Mouse (Mus musculus) forebrain, embryonic 13.5 days (tissue): ENCODE results near the gene Epb41l2. TPM values are rescaled to one million over a fixed set of nuclear protein-coding genes. Genes with fewer than 3 reads are reported as not detected.

Source experiments
- ATAC-seq: fragments of 200-750 bp; cut with Nextera tagmentation; 2 replicates; pipeline ENCODE4 v1.8.0; 2017
- H3K27ac ChIP-seq: fragments of 300-500 bp; sonication (generic); 2 replicates; pipeline ENCODE4 v1.5.1; 2015; ENCODE audit warnings: inconsistent platforms, mild to moderate bottlenecking, moderate library complexity
- H3K27me3 ChIP-seq: fragments of 300-500 bp; sonication (generic); 2 replicates; pipeline ENCODE4 v1.6.1; 2015; ENCODE audit warnings: mild to moderate bottlenecking, inconsistent platforms
- H3K36me3 ChIP-seq: fragments of 300-500 bp; sonication (generic); 2 replicates; pipeline ENCODE4 v1.6.1; 2015; ENCODE audit warnings: mild to moderate bottlenecking, inconsistent platforms; ENCODE audit not compliant: poor library complexity, severe bottlenecking
- H3K4me1 ChIP-seq: fragments of 300-500 bp; sonication (generic); 2 replicates; pipeline ENCODE4 v1.6.1; 2015; ENCODE audit warnings: inconsistent platforms
- H3K4me2 ChIP-seq: fragments of 300-500 bp; sonication (generic); 2 replicates; pipeline ENCODE4 v1.6.1; 2015; ENCODE audit warnings: inconsistent platforms, mild to moderate bottlenecking, moderate library complexity
- H3K4me3 ChIP-seq: fragments of 300-500 bp; sonication (generic); 2 replicates; pipeline ENCODE4 v1.5.1; 2015; ENCODE audit warnings: mild to moderate bottlenecking, inconsistent platforms
- H3K9ac ChIP-seq: fragments of 300-500 bp; sonication (generic); 2 replicates; pipeline ENCODE4 v1.6.1; 2015; ENCODE audit warnings: mild to moderate bottlenecking, inconsistent platforms
- H3K9me3 ChIP-seq: fragments of 300-500 bp; sonication (generic); replicated peaks from 2 replicates; pipeline ENCODE4 v1.6.1; 2016; ENCODE audit warnings: inconsistent platforms
- WGBS: fragments of 180-500 bp; shearing (Covaris S2); methylation state at CpG from one replicate; pipeline ENCODE4 v1.1.7; 2015; 5-methylcytosine and 5-hydroxymethylcytosine counted together
- polyA plus RNA-seq: library from polyadenylated mRNA; unstranded; fragments of >200 nt; fragmentation: Nextera tagmentation; extraction: Ambion mirVana; gene quantifications from 2 replicates; pipeline ENCODE4 v1.2.1, GENCODE M21; 2015

The Epb41l2 gene
- polyA plus RNA-seq, 1 experiment from 2014 or later, result 22.7 TPM

DNA sequence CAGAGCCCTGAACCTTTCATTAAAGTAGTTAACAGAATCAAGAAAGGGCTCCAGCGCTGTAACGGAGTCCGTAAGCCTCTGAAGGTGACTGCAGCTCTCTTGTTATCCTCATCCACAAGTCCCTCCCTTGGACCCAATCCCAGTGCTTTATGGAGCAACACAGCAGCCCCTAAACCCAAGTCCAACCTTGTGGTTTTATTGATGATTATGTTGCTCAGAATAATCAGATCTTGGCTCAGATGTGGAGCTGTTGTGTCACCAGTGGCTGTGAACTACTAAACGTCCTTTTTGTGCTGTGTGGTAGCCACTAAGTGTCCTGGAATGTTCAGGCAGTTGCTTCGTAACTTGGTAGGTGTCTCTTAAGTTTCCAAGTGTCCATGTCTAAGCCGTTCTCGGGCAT lies 33.2 kb downstream of the Epb41l2 start:
- Histone ChIP-seq H3K9ac (no peak overlapping the region), H3K27me3 (no peaks in the 10 kb centered on the region), H3K36me3 (no peaks in the 10 kb centered on the region), H3K4me2 (no peak overlapping the region), H3K27ac (no peak overlapping the region), H3K4me3 (no peak overlapping the region), H3K4me1 (no peaks in the 10 kb centered on the region), H3K9me3 (no peaks in the 10 kb centered on the region)
- 84% methylated on average over 7 of the region's 7 CpGs for WGBS
- ATAC-seq, result no peak

DNA sequence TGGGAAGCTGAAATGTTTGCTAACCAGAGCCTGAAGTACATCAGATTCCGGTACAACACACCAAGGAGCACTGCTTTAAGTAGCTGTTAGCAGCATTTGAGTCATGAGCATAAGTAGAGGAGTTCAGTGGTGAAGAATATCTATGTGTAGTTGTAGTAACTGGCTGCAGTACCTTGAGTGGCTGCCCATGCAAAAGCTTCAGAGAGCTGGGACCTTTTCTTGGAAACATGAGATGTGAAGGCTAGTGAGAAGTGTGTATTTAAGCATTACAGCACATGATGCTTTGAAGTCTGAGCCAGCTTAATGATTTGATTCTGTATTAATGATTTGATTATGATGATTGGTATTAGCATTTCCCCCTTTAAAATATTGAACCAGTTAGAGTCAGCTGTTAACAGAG lies 34.1 kb downstream of the Epb41l2 start:
- no peaks in the 10 kb centered on the region for H3K4me1 ChIP-seq
- ATAC-seq, result no peak
- H3K9ac ChIP-seq, result no peak overlapping the region
- H3K4me2 ChIP-seq, result no peak overlapping the region
- H3K4me3 ChIP-seq, result no peak overlapping the region
- no peaks in the 10 kb centered on the region for H3K36me3 ChIP-seq
- WGBS, result 94% methylated on average over 1 of the region's 1 CpGs
- no peaks in the 10 kb centered on the region for H3K9me3 ChIP-seq
- no peaks in the 10 kb centered on the region for H3K27me3 ChIP-seq
- H3K27ac ChIP-seq, result no peak overlapping the region

DNA sequence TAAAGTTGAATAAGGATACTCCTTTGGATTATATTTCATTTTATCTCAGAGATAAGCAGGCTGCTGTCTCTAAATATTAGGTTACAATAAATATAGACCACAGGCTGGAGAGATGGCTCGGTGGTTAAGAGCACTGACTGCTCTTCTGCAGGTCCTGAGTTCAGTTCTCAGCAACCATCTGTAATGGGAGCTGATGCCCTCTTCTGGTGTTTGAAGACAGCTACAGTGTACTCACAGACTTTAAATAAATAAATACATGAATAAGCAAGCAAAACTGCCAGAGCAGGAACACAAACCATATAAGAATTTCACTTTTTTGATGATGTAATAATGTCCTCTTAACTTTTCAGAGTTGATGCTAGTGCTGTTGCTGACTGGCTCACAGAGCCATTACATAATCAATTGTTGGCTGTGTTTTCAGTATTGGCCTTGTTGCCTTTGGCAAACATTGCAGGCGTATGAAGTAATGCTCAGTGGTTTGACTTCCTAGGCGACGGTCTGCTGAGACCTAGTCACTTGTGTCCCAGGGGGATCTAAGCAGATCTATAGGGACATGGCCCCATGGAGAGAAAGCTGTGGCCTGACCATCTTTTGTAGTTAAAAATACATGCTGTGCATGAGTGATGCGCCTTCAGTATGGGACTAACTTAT lies 35.8 kb downstream of the Epb41l2 start:
- ATAC-seq, result no peak
- H3K4me3 ChIP-seq, result no peak overlapping the region

DNA sequence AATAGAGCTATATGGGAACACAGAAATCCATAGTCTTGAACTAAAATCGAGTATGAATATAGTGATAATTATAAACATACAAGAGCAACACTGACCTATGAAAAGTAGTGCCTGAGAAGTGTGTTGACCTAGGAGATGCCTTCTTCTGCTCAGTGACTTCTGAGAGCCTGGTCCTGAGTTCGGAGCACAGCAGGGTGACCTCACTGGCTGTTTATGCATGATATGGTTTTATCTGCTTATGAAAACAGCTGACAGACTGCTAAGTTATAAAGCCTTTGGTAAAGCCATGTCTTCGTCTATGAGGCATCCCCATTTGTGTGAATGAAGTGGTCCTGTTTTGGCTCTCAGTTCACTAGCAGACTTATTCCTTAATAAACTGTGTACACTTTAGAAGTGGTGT lies 37.3 kb downstream of the Epb41l2 start:
- no peak overlapping the region for H3K4me2 ChIP-seq
- no peaks in the 10 kb centered on the region for H3K9me3 ChIP-seq

More for the DNA sequence above, 35.8 kb downstream of the Epb41l2 start:
- Histone ChIP-seq H3K9me3 (no peaks in the 10 kb centered on the region), H3K36me3 (no peaks in the 10 kb centered on the region), H3K4me2 (no peak overlapping the region), H3K27me3 (no peaks in the 10 kb centered on the region), H3K4me1 (peaks cover 6% of the 10 kb centered on the region), H3K9ac (no peak overlapping the region), H3K27ac (no peak overlapping the region)
- WGBS, result 81% methylated on average over 5 of the region's 5 CpGs

DNA sequence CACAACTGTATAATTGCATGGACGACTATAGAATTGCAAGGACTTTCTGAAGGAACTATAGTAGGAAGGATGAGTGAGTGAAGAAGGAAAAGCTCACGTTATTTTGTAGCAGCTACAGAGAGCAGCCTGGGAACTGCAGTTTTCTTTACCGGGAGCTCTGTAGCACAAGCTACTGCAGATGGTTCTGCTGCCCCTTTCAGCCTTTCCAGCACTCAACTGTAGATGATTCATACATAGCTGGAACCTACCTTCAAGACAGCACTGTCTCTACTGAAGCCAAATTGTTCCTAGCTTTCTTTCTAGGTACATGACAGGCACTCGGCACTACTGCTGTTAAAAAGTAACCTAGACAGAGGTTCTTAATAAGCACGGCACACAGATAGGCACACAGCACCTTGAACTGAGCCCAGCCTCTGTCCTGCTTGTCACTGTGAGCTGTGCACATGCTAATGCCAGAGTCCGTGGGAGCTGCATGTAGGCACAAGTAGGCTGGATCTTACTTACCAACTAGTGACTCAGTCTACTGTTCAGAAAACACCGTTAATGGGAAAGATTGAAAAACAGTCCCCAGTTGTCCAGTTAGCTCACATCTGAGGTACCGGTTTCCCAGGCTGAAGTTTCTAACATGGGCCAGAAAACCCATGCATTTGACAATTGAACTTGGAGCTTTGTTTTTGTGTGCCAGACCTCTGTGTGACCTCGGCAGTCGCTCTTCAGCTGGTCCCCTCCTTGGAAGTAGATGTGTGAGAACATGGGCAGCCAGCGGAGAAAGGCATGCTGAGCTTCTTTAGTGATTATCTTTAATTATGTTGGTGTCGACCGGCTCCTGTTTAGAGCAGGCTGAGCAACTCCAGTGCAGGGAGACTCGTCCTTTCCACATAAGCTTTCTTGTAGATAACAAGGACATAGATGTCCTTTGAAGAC lies 38.4 kb downstream of the Epb41l2 start:
- WGBS, result 53% methylated on average over 14 of the region's 14 CpGs

More for the DNA sequence above, 37.3 kb downstream of the Epb41l2 start:
- WGBS, result 86% methylated on average over 3 of the region's 3 CpGs
- no peaks in the 10 kb centered on the region for H3K27me3 ChIP-seq
- H3K36me3 ChIP-seq, result no peaks in the 10 kb centered on the region
- no peak overlapping the region for H3K4me3 ChIP-seq
- ATAC-seq, result no peak
- no peak overlapping the region for H3K27ac ChIP-seq
- no peak overlapping the region for H3K9ac ChIP-seq
- peaks cover 6% of the 10 kb centered on the region for H3K4me1 ChIP-seq

DNA sequence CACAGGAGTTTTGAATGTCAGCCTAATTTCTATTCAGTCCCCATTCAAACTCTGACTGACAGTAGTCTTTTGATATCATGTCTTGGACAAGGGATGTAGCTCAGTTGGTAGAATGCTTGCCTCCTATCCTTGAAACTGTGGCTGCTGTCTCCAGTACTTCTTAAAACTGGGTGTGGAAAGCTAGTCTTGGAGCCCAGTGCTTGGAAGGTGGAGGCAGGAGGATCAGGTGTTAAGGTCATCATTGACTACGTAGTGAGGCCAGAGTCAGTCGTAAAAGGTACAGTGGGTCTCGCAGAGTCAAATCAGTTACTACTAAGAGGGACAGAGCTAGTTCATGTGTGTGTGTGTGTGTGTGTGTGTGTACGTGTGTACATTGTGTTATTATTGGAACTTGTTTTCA lies 39.4 kb downstream of the Epb41l2 start:
- no peak overlapping the region for H3K27ac ChIP-seq
- 95% methylated on average over 4 of the region's 4 CpGs for WGBS
- H3K4me2 ChIP-seq, result no peak overlapping the region

More for the DNA sequence above, 38.4 kb downstream of the Epb41l2 start:
- Histone ChIP-seq H3K36me3 (no peaks in the 10 kb centered on the region), H3K27ac (no peak overlapping the region), H3K4me2 (no peak overlapping the region), H3K9me3 (no peaks in the 10 kb centered on the region), H3K4me3 (no peak overlapping the region), H3K9ac (no peak overlapping the region), H3K27me3 (no peaks in the 10 kb centered on the region), H3K4me1 (peaks cover 6% of the 10 kb centered on the region)
- ATAC-seq, result no peak

DNA sequence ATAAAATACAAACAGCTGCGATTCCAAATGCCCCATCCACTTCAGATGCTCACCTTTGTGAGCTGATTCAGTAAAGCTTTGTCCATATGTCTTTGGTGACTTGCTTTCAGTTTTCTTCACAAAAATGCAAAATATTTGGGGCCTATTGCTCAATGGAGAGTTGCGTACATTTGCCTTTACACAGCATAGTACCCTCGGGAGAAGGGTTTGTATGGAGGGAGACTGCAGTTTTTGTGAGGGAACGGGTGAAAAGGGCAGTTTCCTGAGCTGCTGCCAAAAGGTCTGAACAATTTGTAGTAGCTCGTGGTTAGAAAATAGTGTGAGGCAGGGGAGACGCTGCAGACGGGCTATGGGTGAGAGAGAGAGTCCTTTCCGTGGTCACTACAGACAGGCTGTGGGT lies 40.5 kb downstream of the Epb41l2 start:
- Histone ChIP-seq H3K9me3 (no peaks in the 10 kb centered on the region), H3K9ac (no peak overlapping the region), H3K4me3 (no peak overlapping the region), H3K4me2 (no peak overlapping the region), H3K27ac (no peak overlapping the region), H3K36me3 (no peaks in the 10 kb centered on the region), H3K27me3 (no peaks in the 10 kb centered on the region), H3K4me1 (peaks cover 6% of the 10 kb centered on the region)
- no peak for ATAC-seq
- WGBS, result 53% methylated on average over 8 of the region's 8 CpGs

More for the DNA sequence above, 39.4 kb downstream of the Epb41l2 start:
- H3K27me3 ChIP-seq, result no peaks in the 10 kb centered on the region
- no peak overlapping the region for H3K9ac ChIP-seq
- no peaks in the 10 kb centered on the region for H3K36me3 ChIP-seq
- no peak overlapping the region for H3K4me3 ChIP-seq
- peaks cover 6% of the 10 kb centered on the region for H3K4me1 ChIP-seq
- no peak for ATAC-seq
- no peaks in the 10 kb centered on the region for H3K9me3 ChIP-seq

DNA sequence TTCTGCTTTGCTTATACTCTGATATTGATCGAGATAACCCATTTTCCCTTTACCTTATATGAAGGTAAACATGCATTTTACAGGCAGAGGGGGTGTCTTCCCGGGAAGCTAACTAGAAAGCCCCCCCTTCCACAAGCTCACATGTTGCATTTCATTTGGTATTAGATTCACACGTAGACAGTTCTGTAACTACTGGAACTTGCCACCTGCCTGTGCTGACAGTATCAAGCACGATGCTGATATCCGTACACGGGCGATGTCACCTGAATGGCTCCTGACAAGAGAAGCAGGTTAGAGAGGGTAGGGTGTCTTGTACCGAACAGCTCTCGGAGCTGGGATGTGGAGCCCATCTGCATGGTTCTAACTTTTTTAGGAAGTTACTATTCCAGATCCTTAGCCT lies 41.0 kb downstream of the Epb41l2 start:
- no peak overlapping the region for H3K27ac ChIP-seq
- H3K4me2 ChIP-seq, result no peak overlapping the region
- H3K27me3 ChIP-seq, result no peaks in the 10 kb centered on the region
- no peak overlapping the region for H3K4me3 ChIP-seq
- no peak overlapping the region for H3K9ac ChIP-seq
- no peaks in the 10 kb centered on the region for H3K36me3 ChIP-seq
- no peak for ATAC-seq
- WGBS, result 92% methylated on average over 9 of the region's 9 CpGs
- no peaks in the 10 kb centered on the region for H3K9me3 ChIP-seq
- H3K4me1 ChIP-seq, result peaks cover 6% of the 10 kb centered on the region

DNA sequence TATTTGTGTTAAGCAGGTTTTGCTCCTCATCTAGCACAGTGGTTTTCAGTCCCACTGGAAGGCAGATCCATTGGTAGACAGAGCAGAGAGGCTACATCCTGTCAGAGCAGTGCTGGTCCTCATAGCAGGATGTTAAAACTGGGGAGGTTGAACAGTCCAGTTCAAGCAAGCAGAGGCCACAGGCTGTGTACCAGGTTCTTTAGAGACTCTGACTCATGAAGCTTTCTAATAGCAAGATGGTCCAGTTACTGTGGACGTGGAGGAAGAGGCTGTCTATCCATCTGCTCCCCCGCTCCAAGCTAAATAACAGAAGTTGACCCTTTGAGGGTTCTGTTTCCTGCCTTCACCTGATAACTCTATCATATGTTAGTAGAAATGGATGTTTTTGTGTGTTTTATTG lies 41.8 kb downstream of the Epb41l2 start:
- no peak overlapping the region for H3K4me3 ChIP-seq
- H3K36me3 ChIP-seq, result no peaks in the 10 kb centered on the region
- no peaks in the 10 kb centered on the region for H3K27me3 ChIP-seq
- H3K27ac ChIP-seq, result no peak overlapping the region
- no peaks in the 10 kb centered on the region for H3K9me3 ChIP-seq
- WGBS, result 89% methylated on average over 2 of the region's 2 CpGs
- H3K4me2 ChIP-seq, result no peak overlapping the region
- no peak overlapping the region; the same call in 1 of the 2 replicates for H3K9ac ChIP-seq
- H3K4me1 ChIP-seq, result peaks cover 6% of the 10 kb centered on the region
- ATAC-seq, result no peak

DNA sequence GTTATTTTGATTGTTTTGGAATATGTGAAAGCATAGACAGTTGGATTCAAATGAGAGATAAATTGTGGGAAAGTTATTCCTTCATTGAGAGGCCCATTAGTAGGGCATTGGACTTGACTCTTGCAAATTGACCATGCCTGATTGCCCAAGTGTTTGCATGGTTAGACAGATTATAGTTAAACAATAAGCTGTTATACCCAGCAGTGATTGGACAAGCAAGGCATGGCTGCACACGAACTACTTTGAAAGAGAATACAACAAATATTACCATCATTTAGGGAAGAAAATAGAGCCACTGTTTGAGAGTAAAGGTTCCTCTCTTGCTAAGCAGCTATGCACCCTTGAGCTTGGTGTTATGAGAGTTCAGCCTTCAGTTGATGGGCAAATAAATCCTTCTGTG lies 43.3 kb downstream of the Epb41l2 start:
- no peak overlapping the region for H3K9ac ChIP-seq
- ATAC-seq, result no peak
- no peaks in the 10 kb centered on the region for H3K36me3 ChIP-seq
- no peak overlapping the region for H3K27ac ChIP-seq
- no peak overlapping the region for H3K4me3 ChIP-seq
- H3K9me3 ChIP-seq, result no peaks in the 10 kb centered on the region
- 13% methylated on average over 1 of the region's 1 CpGs for WGBS
- H3K4me2 ChIP-seq, result no peak overlapping the region
- H3K4me1 ChIP-seq, result peaks cover 6% of the 10 kb centered on the region
- no peaks in the 10 kb centered on the region for H3K27me3 ChIP-seq

DNA sequence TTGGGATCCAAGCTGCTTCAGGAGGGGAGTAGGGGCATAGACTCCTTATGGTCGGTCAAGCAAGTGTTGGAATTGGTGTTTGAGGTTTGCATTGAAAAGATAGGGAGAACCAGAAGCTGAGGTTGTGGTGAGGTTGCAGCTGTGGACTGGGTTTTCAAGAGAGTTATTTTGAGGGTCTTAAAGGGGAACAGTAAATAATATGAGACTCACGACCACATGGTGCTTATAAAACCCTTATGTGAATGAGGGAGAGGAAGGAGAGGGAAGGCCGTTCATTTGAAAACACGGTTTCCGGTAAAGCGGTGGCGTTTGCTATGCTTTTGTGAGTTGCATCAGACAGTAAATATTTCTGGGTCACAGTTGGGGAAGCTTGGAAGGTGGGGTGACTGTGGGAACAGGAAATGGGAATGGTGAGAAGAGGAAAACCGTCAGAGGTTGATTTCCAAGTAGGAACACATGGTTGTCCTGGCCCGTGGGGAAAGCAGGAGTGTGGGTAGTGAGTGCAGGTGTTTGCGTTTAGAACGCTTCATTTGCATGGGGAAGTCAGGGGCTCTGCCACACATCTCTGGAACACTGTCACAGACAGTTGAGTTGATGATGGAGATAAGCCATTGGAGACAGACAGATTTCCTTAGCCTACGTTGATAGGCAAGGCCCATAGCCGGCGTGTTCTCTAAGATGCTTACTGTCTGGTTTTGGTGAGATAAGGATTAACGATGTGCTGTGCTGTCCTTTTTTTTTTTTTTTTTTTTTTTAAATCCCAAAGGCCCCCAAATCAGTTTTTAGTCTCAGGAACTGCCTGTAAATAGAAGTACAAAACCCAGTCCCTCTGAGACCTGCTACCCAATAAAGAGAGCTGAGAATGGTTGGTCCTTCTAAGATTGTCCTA lies 44.5 kb downstream of the Epb41l2 start:
- no peak overlapping the region for H3K27ac ChIP-seq
- H3K4me1 ChIP-seq, result peaks cover 6% of the 10 kb centered on the region
- 87% methylated on average over 15 of the region's 15 CpGs for whole genome bisulfite sequencing
- no peaks in the 10 kb centered on the region for H3K9me3 ChIP-seq
- H3K4me3 ChIP-seq, result no peak overlapping the region
- H3K9ac ChIP-seq, result no peak overlapping the region
- no peak overlapping the region for H3K4me2 ChIP-seq
- H3K36me3 ChIP-seq, result no peaks in the 10 kb centered on the region
- ATAC-seq, result no peak
- H3K27me3 ChIP-seq, result no peaks in the 10 kb centered on the region

DNA sequence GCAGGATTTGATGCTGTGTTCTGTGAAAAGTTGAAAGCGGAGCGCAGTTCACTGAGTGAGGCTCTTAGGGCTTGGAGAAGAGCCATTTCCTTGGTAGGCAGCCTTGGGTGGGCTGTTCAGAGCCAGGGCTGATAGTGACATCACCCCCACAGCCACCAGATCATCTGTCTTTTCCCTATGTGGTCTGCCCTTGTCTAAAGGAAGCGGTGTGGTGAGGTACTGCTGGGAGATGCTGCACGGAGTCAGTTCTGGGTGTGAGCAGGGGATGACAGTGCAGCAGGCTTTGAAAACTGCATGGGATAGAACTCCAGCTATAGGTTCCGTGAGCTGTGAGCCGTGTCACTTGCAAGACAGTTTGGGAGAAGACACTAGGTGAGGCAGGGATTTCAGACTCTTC lies 45.1 kb downstream of the Epb41l2 start:
- Histone ChIP-seq H3K27me3 (no peaks in the 10 kb centered on the region), H3K27ac (no peak overlapping the region), H3K4me2 (no peak overlapping the region), H3K4me3 (no peak overlapping the region), H3K4me1 (peaks cover 6% of the 10 kb centered on the region), H3K9me3 (no peaks in the 10 kb centered on the region), H3K36me3 (no peaks in the 10 kb centered on the region), H3K9ac (no peak overlapping the region)
- no peak for ATAC-seq
- WGBS, result 87% methylated on average over 6 of the region's 6 CpGs
